Mouse (Mus musculus) embryonic fibroblast, embryonic 13.5 days (primary cell): ENCODE measurements around the gene Krt90.

ENCODE experiments used
- CTCF ChIP-seq: IDR thresholded peaks from 2 replicates; pipeline ENCODE4 v1.5.1; 2011; ENCODE audit warnings: mild to moderate bottlenecking, control low read depth, low read length, moderate library complexity, borderline replicate concordance; ENCODE audit not compliant: insufficient read depth
- POLR2A ChIP-seq: IDR thresholded peaks from 2 replicates; pipeline ENCODE4 v1.6.1; 2011; ENCODE audit warnings: low read depth, mild to moderate bottlenecking, control low read depth, low read length, moderate library complexity

GRCm38 (mm10) chr15:101599123-101599522, 36.4 kb upstream of the Krt90 start:
- TF ChIP-seq CTCF (no peak), POLR2A (no peak)
